Mouse (Mus musculus) MEL (cell line): ENCODE measurements at regions not wholly inside any gene's neighbourhood (a gene's known extent, or its start where the extent isn't known, plus 50 kb on each side); places are given as distances from the start of the nearest gene placed in this dataset.

ENCODE experiments used
- DNase-seq: peaks from one replicate; pipeline ENCODE4 v3.0.0; 2011; ENCODE audit warnings: low read depth, low spot score
- H3K27ac ChIP-seq: 2 replicates; pipeline ENCODE4 v1.5.1; 2012; ENCODE audit warnings: low read depth, mild to moderate bottlenecking, control low read depth, low read length, moderate library complexity; ENCODE audit not compliant: control insufficient read depth
- H3K27me3 ChIP-seq, 2 experiments: fragments of 150-350 bp in 1 of 2; sonication (generic) in 1 of 2; 2 replicates each; pipeline ENCODE4 v1.6.1; 2012; ENCODE audit warnings: low read length in 2 of 2, mild to moderate bottlenecking in 2 of 2, improper control_type of control experiment in 1 of 2, moderate library complexity in 1 of 2; ENCODE audit not compliant: insufficient read depth in 2 of 2, control insufficient read depth in 1 of 2
- H3K36me3 ChIP-seq, 2 experiments: 2 replicates each; pipeline ENCODE4 v1.6.1; 2012 to 2014; ENCODE audit warnings: low read length in 2 of 2, improper control_type of control experiment in 1 of 2, inconsistent platforms in 1 of 2, mild to moderate bottlenecking in 1 of 2; ENCODE audit not compliant: insufficient read depth in 2 of 2, control insufficient read depth in 1 of 2
- H3K4me1 ChIP-seq, 2 experiments: fragments of 150-350 bp in 1 of 2; sonication (generic) in 1 of 2; 2 replicates each; pipeline ENCODE4 v1.6.1; 2012; ENCODE audit warnings: low read length in 2 of 2, improper control_type of control experiment in 1 of 2, mild to moderate bottlenecking in 1 of 2; ENCODE audit not compliant: insufficient read depth in 2 of 2, control insufficient read depth in 1 of 2
- H3K4me3 ChIP-seq, 2 experiments: fragments of 150-350 bp in 1 of 2; sonication (generic) in 1 of 2; 2 replicates each; pipeline ENCODE4 v1.5.1; 2012; ENCODE audit warnings: low read depth in 2 of 2, low read length in 2 of 2, mild to moderate bottlenecking in 2 of 2, moderate library complexity in 2 of 2, control low read depth in 1 of 2, improper control_type of control experiment in 1 of 2; ENCODE audit not compliant: control insufficient read depth in 1 of 2, insufficient read depth in 1 of 2
- H3K79me2 ChIP-seq: 2 replicates; pipeline ENCODE4 v1.6.1; 2012; ENCODE audit warnings: mild to moderate bottlenecking, low read length, moderate library complexity; ENCODE audit not compliant: control insufficient read depth, poor library complexity, insufficient read depth
- H3K9ac ChIP-seq: 2 replicates; pipeline ENCODE4 v1.6.1; 2012; ENCODE audit warnings: low read depth, mild to moderate bottlenecking, control low read depth, low read length, moderate library complexity; ENCODE audit not compliant: control insufficient read depth, poor library complexity, severe bottlenecking
- H3K9me3 ChIP-seq: fragments of 150-350 bp; sonication (generic); replicated peaks from 2 replicates; pipeline ENCODE4 v1.6.1; 2012; ENCODE audit warnings: mild to moderate bottlenecking, low read length, improper control_type of control experiment, moderate library complexity; ENCODE audit not compliant: insufficient read depth
- BHLHE40 ChIP-seq: IDR thresholded peaks from 2 replicates; pipeline ENCODE4 v1.6.1; 2012; ENCODE audit warnings: low read depth, mild to moderate bottlenecking, inconsistent platforms, low read length, improper control_type of control experiment, borderline replicate concordance
- CHD2 ChIP-seq: IDR thresholded peaks from 2 replicates; pipeline ENCODE4 v1.6.1; 2011; ENCODE audit warnings: low read length, improper control_type of control experiment
- CTCF ChIP-seq, 3 experiments: IDR thresholded peaks in 2 of 3; conservative IDR thresholded peaks in 1 of 3; 2 replicates each; pipeline ENCODE4 v1.5.1; 2011 to 2012; ENCODE audit warnings: low read length in 3 of 3, low read depth in 2 of 3, mild to moderate bottlenecking in 2 of 3, improper control_type of control experiment in 1 of 3, inconsistent platforms in 1 of 3, mixed read lengths in 1 of 3, moderate library complexity in 1 of 3; ENCODE audit not compliant: control insufficient read depth in 1 of 3, insufficient read depth in 1 of 3, poor library complexity in 1 of 3, severe bottlenecking in 1 of 3
- ETS1 ChIP-seq: IDR thresholded peaks from 2 replicates; pipeline ENCODE4 v1.6.1; 2012; ENCODE audit warnings: low read depth, mild to moderate bottlenecking, inconsistent platforms, low read length, improper control_type of control experiment, moderate library complexity
- JUND ChIP-seq: IDR thresholded peaks from 2 replicates; pipeline ENCODE4 v1.6.1; 2011; ENCODE audit warnings: low read depth, mild to moderate bottlenecking, improper control_type of control experiment, low read length
- MAX ChIP-seq: IDR thresholded peaks from 2 replicates; pipeline ENCODE4 v1.6.1; 2011; ENCODE audit warnings: low read length, improper control_type of control experiment
- MAZ ChIP-seq: IDR thresholded peaks from 2 replicates; pipeline ENCODE4 v1.6.1; 2012; ENCODE audit warnings: low read depth, mild to moderate bottlenecking, inconsistent platforms, low read length, improper control_type of control experiment
- MXI1 ChIP-seq: IDR thresholded peaks from 2 replicates; pipeline ENCODE4 v1.6.1; 2011; ENCODE audit warnings: mild to moderate bottlenecking, low read depth, low read length, improper control_type of control experiment
- MYB ChIP-seq: IDR thresholded peaks from 2 replicates; pipeline ENCODE4 v1.6.1; 2011; ENCODE audit warnings: mild to moderate bottlenecking, low read depth, low read length, improper control_type of control experiment
- MYC ChIP-seq: IDR thresholded peaks from 2 replicates; pipeline ENCODE4 v1.6.1; 2011; ENCODE audit warnings: low read depth, mild to moderate bottlenecking, low read length, improper control_type of control experiment, moderate library complexity
- NELFE ChIP-seq: IDR thresholded peaks from 2 replicates; pipeline ENCODE4 v1.6.1; 2011; ENCODE audit warnings: low read depth, low read length, improper control_type of control experiment
- POLR2A ChIP-seq, 2 experiments: IDR thresholded peaks; 2 replicates each; pipeline ENCODE4 v1.6.1; 2011 to 2012; ENCODE audit warnings: low read length in 2 of 2, mild to moderate bottlenecking in 2 of 2, control low read depth in 1 of 2, improper control_type of control experiment in 1 of 2, low read depth in 1 of 2, moderate library complexity in 1 of 2; ENCODE audit not compliant: control insufficient read depth in 1 of 2, insufficient read depth in 1 of 2, poor library complexity in 1 of 2
- POLR2AphosphoS5 ChIP-seq: IDR thresholded peaks from 2 replicates; pipeline ENCODE4 v1.6.1; 2012; ENCODE audit warnings: low read depth, borderline replicate concordance, mild to moderate bottlenecking, inconsistent platforms, low read length, moderate library complexity, mixed read lengths
- RAD21 ChIP-seq: IDR thresholded peaks from 2 replicates; pipeline ENCODE4 v1.6.1; 2011; ENCODE audit warnings: mild to moderate bottlenecking, low read depth, low read length, improper control_type of control experiment
- SMC3 ChIP-seq: IDR thresholded peaks from 2 replicates; pipeline ENCODE4 v1.6.1; 2011; ENCODE audit warnings: low read depth, low read length, improper control_type of control experiment
- UBTF ChIP-seq: IDR thresholded peaks from 2 replicates; pipeline ENCODE4 v1.6.1; 2012; ENCODE audit warnings: low read depth, mild to moderate bottlenecking, inconsistent platforms, low read length, improper control_type of control experiment, moderate library complexity, borderline replicate concordance; ENCODE audit not compliant: insufficient read depth
- USF2 ChIP-seq, 2 experiments: IDR thresholded peaks; 2 replicates each; pipeline ENCODE4 v1.6.1; 2011 to 2012; ENCODE audit warnings: improper control_type of control experiment in 2 of 2, low read length in 2 of 2, borderline replicate concordance in 1 of 2, inconsistent platforms in 1 of 2, low read depth in 1 of 2, mild to moderate bottlenecking in 1 of 2; ENCODE audit not compliant: insufficient read depth in 1 of 2
- ZC3H11A ChIP-seq: IDR thresholded peaks from 2 replicates; pipeline ENCODE4 v1.6.1; 2012; ENCODE audit warnings: low read depth, mild to moderate bottlenecking, inconsistent platforms, low read length, improper control_type of control experiment
- ZMIZ1 ChIP-seq: IDR thresholded peaks from 2 replicates; pipeline ENCODE4 v1.6.1; 2012; ENCODE audit warnings: low read depth, mild to moderate bottlenecking, inconsistent platforms, low read length, improper control_type of control experiment, moderate library complexity
- ZNF384 ChIP-seq: IDR thresholded peaks from 2 replicates; pipeline ENCODE4 v1.6.1; 2012; ENCODE audit warnings: low read depth, mild to moderate bottlenecking, inconsistent platforms, low read length, improper control_type of control experiment

DNA sequence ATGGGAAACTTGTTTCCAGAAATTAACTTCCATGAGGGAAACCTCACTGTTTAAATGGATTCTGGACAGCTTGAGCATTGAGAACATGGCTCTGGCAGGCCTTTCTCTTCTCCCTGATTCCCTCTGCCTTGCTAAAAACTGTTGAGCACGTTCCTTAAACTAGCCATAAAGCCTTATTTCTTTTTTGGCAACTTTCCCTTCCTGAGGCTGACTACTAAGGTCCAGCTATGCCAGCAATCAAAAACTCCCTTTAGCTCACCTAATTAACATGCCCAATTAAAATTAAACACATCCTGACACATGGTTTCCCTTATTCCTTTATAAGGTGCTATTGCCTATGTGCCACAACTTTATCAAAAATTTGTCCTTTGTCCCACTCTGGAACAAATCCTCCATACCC, 199.9 kb downstream of the Gm28710 start:
- Histone ChIP-seq H3K4me1 (no peaks in the 10 kb centered on the region), H3K27ac (no peak overlapping the region), H3K4me3 (no peak overlapping the region), H3K36me3 (no peaks in the 10 kb centered on the region), H3K9ac (no peak overlapping the region), H3K79me2 (no peaks in the 10 kb centered on the region)
- TF ChIP-seq MYB: no peak
- TF ChIP-seq, all 39 proteins: peak for 0
- Histone ChIP-seq H3K27me3 (no peaks in the 10 kb centered on the region), H3K9me3 (no peaks in the 10 kb centered on the region; the same call in 1 of the 2 replicates)
- DNase-seq: no peak

DNA sequence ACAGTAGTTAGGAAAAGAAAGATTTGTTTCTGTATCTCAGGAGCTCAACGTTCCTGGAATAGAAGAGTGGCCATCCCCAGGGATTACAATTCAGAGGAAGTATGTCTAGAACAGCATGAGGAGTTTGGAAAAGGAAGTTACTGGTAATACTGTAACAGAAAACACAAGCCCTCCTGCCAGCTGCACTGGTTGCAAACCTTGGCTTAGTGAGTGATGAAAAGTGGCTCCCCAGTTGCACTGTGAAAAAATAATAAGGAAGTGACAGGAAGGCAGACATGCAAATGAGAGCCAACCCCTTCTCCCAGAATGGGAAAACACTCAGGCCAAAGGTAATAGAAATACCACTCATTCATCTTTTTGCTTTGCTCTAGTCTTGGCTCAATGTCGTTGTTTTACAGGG, 207.6 kb downstream of the Gm28710 start:
- Histone ChIP-seq H3K27me3 (no peaks in the 10 kb centered on the region), H3K9ac (no peak overlapping the region), H3K27ac (no peak overlapping the region), H3K36me3 (no peaks in the 10 kb centered on the region), H3K4me3 (no peak overlapping the region), H3K4me1 (no peaks in the 10 kb centered on the region), H3K79me2 (no peaks in the 10 kb centered on the region), H3K9me3 (no peaks in the 10 kb centered on the region; the same call in 1 of the 2 replicates)
- no peak for DNase-seq
- TF ChIP-seq MXI1: no peak
- TF ChIP-seq MAX: no peak
- TF ChIP-seq CTCF (IDR thresholded peaks at IDR 0.05 in 2 of 3, conservative IDR thresholded peaks at IDR 0.05 in 1 of 3; ENCODE audit: control insufficient read depth in 1 of 3, insufficient read depth in 1 of 3, low read depth in 2 of 3, low read length in 3 of 3, poor library complexity in 1 of 3, severe bottlenecking in 1 of 3): no peak
- no peak for TF ChIP-seq NELFE
- no peak for TF ChIP-seq ZC3H11A
- TF ChIP-seq SMC3: no peak
- no peak for TF ChIP-seq ETS1
- no peak for TF ChIP-seq ZMIZ1
- no peak for TF ChIP-seq USF2 (IDR thresholded peaks at IDR 0.05; ENCODE audit: borderline replicate concordance in 1 of 2, insufficient read depth in 1 of 2, low read depth in 1 of 2, low read length in 2 of 2)
- TF ChIP-seq UBTF: no peak
- no peak for TF ChIP-seq POLR2A (IDR thresholded peaks at IDR 0.05; ENCODE audit: control insufficient read depth in 1 of 2, insufficient read depth in 1 of 2, low read depth in 1 of 2, low read length in 2 of 2, poor library complexity in 1 of 2)
- no peak for TF ChIP-seq JUND
- TF ChIP-seq BHLHE40: no peak
- TF ChIP-seq MAZ: no peak
- TF ChIP-seq MYC: no peak
- no peak for TF ChIP-seq RAD21
- TF ChIP-seq ZNF384: no peak
- TF ChIP-seq MYB: no peak
- no peak for TF ChIP-seq CHD2
- TF ChIP-seq POLR2AphosphoS5: no peak
